Mouse (Mus musculus): ENCODE results near the gene Ikbke.

- TF ChIP-seq CTCF (IDR thresholded peaks at IDR 0.05; ENCODE audit: borderline replicate concordance, control insufficient read depth, extremely low read depth, insufficient read depth, low read length, poor library complexity): no peak
- no peak for TF ChIP-seq POLR2A (IDR thresholded peaks at IDR 0.05; ENCODE audit: control insufficient read depth, extremely low read depth, insufficient read depth, low read length, poor library complexity)
These were observed 45.9 kb downstream of the Ikbke start for GRCm38 (mm10) chr1:131233527-131233926.
